Mouse (Mus musculus): ENCODE measurements around the gene Zmynd15. TPM values are rescaled to one million over a fixed set of nuclear protein-coding genes. Genes with fewer than 3 reads are reported as not detected.
"Not testable (repeated sequence)": the region's sequence is repeated elsewhere in the genome, so short reads cannot be mapped to it uniquely, and the experiment has no call there.

The Zmynd15 gene
- polyA plus RNA-seq, 1 experiment: not detected

GRCm38 (mm10) chr11:70465211-70465610 lies 6.0 kb downstream of the Zmynd15 start:
- Histone ChIP-seq H3K9me3 (ENCODE audit: control insufficient read depth, low read length) (peaks cover 5% of the 10 kb centered on the region; the same call in 1 of the 2 replicates), H3K4me1 (ENCODE audit: control insufficient read depth) (no peaks in the 10 kb centered on the region), H3K4me3 (replicated peaks) (no peak overlapping the region), H3K36me3 (ENCODE audit: control insufficient read depth) (no peaks in the 10 kb centered on the region), H3K27me3 (ENCODE audit: control insufficient read depth) (peaks cover 66% of the 10 kb centered on the region)
- TF ChIP-seq GATA1 (IDR thresholded peaks at IDR 0.05; ENCODE audit: low read length) (no peak), TAL1 (IDR thresholded peaks at IDR 0.05; ENCODE audit: low read length) (no peak)

GRCm38 (mm10) chr11:70465824-70466223 lies 6.6 kb downstream of the Zmynd15 start:
- Histone ChIP-seq H3K9me3 (ENCODE audit: control insufficient read depth, low read length) (peaks cover 5% of the 10 kb centered on the region; the same call in 1 of the 2 replicates), H3K4me1 (ENCODE audit: control insufficient read depth) (no peaks in the 10 kb centered on the region), H3K4me3 (replicated peaks) (no peak overlapping the region), H3K36me3 (ENCODE audit: control insufficient read depth) (no peaks in the 10 kb centered on the region), H3K27me3 (ENCODE audit: control insufficient read depth) (peaks cover 60% of the 10 kb centered on the region)
- TF ChIP-seq GATA1 (IDR thresholded peaks at IDR 0.05; ENCODE audit: low read length) (no peak), TAL1 (IDR thresholded peaks at IDR 0.05; ENCODE audit: low read length) (no peak)

- Histone ChIP-seq H3K36me3 (ENCODE audit: control insufficient read depth) (no peaks in the 10 kb centered on the region), H3K4me1 (ENCODE audit: control insufficient read depth) (no peaks in the 10 kb centered on the region), H3K4me3 (replicated peaks) (no peak overlapping the region), H3K27me3 (ENCODE audit: control insufficient read depth) (peaks cover 48% of the 10 kb centered on the region), H3K9me3 (ENCODE audit: control insufficient read depth, low read length) (no peaks in the 10 kb centered on the region)
- no peak for TF ChIP-seq TAL1 (IDR thresholded peaks at IDR 0.05; ENCODE audit: low read length)
- TF ChIP-seq GATA1 (IDR thresholded peaks at IDR 0.05; ENCODE audit: low read length): no peak
These were observed 8.8 kb downstream of the Zmynd15 start for GRCm38 (mm10) chr11:70467902-70468619.

- H3K4me1 ChIP-seq (ENCODE audit: control insufficient read depth): no peaks in the 10 kb centered on the region
- H3K9me3 ChIP-seq (ENCODE audit: control insufficient read depth, low read length): no peaks in the 10 kb centered on the region
- no peak for TF ChIP-seq GATA1 (IDR thresholded peaks at IDR 0.05; ENCODE audit: low read length)
- no peak for TF ChIP-seq TAL1 (IDR thresholded peaks at IDR 0.05; ENCODE audit: low read length)
- no peaks in the 10 kb centered on the region for H3K36me3 ChIP-seq (ENCODE audit: control insufficient read depth)
- no peak overlapping the region for H3K4me3 ChIP-seq (replicated peaks)
- H3K27me3 ChIP-seq (ENCODE audit: control insufficient read depth): peaks cover 32% of the 10 kb centered on the region
These were observed 10.5 kb downstream of the Zmynd15 start for GRCm38 (mm10) chr11:70469764-70470163.

GRCm38 (mm10) chr11:70472716-70473115 lies 13.5 kb downstream of the Zmynd15 start:
- no peaks in the 10 kb centered on the region for H3K36me3 ChIP-seq (ENCODE audit: control insufficient read depth)
- H3K4me3 ChIP-seq (replicated peaks): no peak overlapping the region
- no peaks in the 10 kb centered on the region for H3K9me3 ChIP-seq (ENCODE audit: control insufficient read depth, low read length)
- H3K4me1 ChIP-seq (ENCODE audit: control insufficient read depth): no peaks in the 10 kb centered on the region
- TF ChIP-seq TAL1 (IDR thresholded peaks at IDR 0.05; ENCODE audit: low read length) (no peak), GATA1 (IDR thresholded peaks at IDR 0.05; ENCODE audit: low read length) (no peak)
- peaks cover 3% of the 10 kb centered on the region for H3K27me3 ChIP-seq (ENCODE audit: control insufficient read depth)

GRCm38 (mm10) chr11:70473291-70473690 lies 14.1 kb downstream of the Zmynd15 start:
- H3K9me3 ChIP-seq (ENCODE audit: control insufficient read depth, low read length); H3K4me1 ChIP-seq (ENCODE audit: control insufficient read depth); H3K27me3 ChIP-seq (ENCODE audit: control insufficient read depth); H3K36me3 ChIP-seq (ENCODE audit: control insufficient read depth); H3K4me3 ChIP-seq (replicated peaks): not testable (repeated sequence)

GRCm38 (mm10) chr11:70474872-70475534 lies 15.8 kb downstream of the Zmynd15 start:
- no peak for TF ChIP-seq TAL1 (IDR thresholded peaks at IDR 0.05; ENCODE audit: low read length)
- TF ChIP-seq GATA1 (IDR thresholded peaks at IDR 0.05; ENCODE audit: low read length): no peak
- Histone ChIP-seq H3K9me3 (ENCODE audit: control insufficient read depth, low read length) (no peaks in the 10 kb centered on the region), H3K27me3 (ENCODE audit: control insufficient read depth) (no peaks in the 10 kb centered on the region), H3K36me3 (ENCODE audit: control insufficient read depth) (no peaks in the 10 kb centered on the region), H3K4me1 (ENCODE audit: control insufficient read depth) (no peaks in the 10 kb centered on the region), H3K4me3 (replicated peaks) (no peak overlapping the region)

GRCm38 (mm10) chr11:70485498-70485897 lies 26.3 kb downstream of the Zmynd15 start:
- no peaks in the 10 kb centered on the region for H3K4me1 ChIP-seq (ENCODE audit: control insufficient read depth)
- no peaks in the 10 kb centered on the region for H3K27me3 ChIP-seq (ENCODE audit: control insufficient read depth)
- no peak overlapping the region for H3K4me3 ChIP-seq (replicated peaks)
- H3K9me3 ChIP-seq (ENCODE audit: control insufficient read depth, low read length): no peaks in the 10 kb centered on the region
- H3K36me3 ChIP-seq (ENCODE audit: control insufficient read depth): no peaks in the 10 kb centered on the region
- no peak for TF ChIP-seq GATA1 (IDR thresholded peaks at IDR 0.05; ENCODE audit: low read length)
- no peak for TF ChIP-seq TAL1 (IDR thresholded peaks at IDR 0.05; ENCODE audit: low read length)

- no peak for TF ChIP-seq GATA1 (IDR thresholded peaks at IDR 0.05; ENCODE audit: low read length)
- TF ChIP-seq TAL1 (IDR thresholded peaks at IDR 0.05; ENCODE audit: low read length): no peak
- Histone ChIP-seq H3K4me1 (ENCODE audit: control insufficient read depth) (no peaks in the 10 kb centered on the region), H3K9me3 (ENCODE audit: control insufficient read depth, low read length) (no peaks in the 10 kb centered on the region; the same call in 1 of the 2 replicates)
These were observed 28.6 kb downstream of the Zmynd15 start for GRCm38 (mm10) chr11:70487816-70488215.

More at GRCm38 (mm10) chr11:70487816-70488215, 28.6 kb downstream of the Zmynd15 start:
- Histone ChIP-seq H3K36me3 (ENCODE audit: control insufficient read depth) (no peaks in the 10 kb centered on the region), H3K27me3 (ENCODE audit: control insufficient read depth) (no peaks in the 10 kb centered on the region), H3K4me3 (replicated peaks) (no peak overlapping the region)
